Mouse (Mus musculus): ENCODE measurements around the gene 1700013G24Rik.

- peak; percentile 48 for TF ChIP-seq CTCF (IDR thresholded peaks at IDR 0.05)
- peak; percentile 70 for TF ChIP-seq EP300 (IDR thresholded peaks at IDR 0.05)
These were observed 16.2 kb downstream of the 1700013G24Rik start for GRCm38 (mm10) chr4:137469081-137469844.

Measured in lung, postnatal 0 days (tissue).